Mouse (Mus musculus) thymus, postnatal 4 days (tissue): ENCODE measurements at regions not wholly inside any gene's neighbourhood (a gene's known extent, or its start where the extent isn't known, plus 50 kb on each side); places are given as distances from the start of the nearest gene placed in this dataset.

Experiments used
- DNase-seq: peaks from one replicate; pipeline ENCODE4 v3.0.0; 2021

DNA sequence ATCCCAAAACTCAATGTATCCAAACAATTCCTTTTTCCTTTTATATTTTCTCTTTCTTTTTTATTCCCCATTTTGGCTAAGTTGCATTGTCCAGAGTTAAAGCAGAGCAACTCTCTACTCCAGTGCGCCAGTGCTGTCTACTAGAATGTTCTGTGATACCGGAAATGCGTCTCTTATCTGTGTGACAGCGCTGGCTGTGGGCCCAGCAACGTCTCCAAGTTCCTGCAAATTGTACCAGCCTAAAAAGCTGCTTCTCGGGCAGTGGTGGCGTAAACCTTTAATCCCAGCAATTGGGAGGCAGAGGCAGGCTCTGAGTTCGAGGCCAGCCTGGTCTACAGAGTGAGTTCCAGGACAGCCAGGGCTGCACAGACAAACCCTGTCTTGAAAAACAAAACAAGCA is 59.4 kb downstream of the Cox18 start:
- DNase-seq = no peak

DNA sequence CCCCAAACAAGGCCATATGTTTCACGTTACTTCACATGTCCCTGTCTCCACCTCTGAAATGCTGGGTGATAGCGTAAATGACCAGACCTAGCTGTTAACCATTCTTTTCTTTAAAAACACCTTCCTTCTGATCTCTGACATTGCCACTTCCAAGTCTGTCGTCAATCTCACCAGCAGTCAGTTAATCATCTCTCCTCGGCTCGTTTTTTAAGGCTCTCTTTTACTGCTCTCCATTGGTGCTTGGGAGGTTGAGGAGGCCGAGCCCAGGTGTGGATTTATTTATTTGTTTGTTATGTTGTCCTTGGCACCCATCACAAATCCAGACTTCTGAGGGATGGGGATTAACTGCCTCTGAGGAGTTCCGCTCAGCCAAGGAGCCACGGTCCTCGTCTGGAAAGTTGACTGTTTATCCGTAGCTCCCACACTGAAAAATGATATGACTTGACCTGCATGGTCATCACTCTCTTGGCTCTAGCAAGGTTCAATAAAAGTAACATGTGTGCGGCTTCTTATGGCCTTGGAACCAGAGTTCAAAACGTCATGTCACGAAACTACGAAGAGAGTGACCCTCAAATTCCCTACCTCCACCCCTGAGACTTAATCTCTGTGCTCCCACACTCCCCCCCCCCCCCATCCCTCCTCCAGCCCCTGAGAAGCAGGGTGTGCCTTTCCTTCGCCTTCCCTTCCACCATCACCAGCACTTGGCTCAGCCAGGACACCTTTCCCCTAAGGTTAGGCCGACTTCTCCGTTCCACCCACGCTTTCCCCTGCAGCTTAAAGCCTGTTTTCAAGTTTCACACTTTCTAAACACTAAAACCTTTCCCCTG is 60.6 kb downstream of the Cox18 start:
- DNase-seq = no peak

DNA sequence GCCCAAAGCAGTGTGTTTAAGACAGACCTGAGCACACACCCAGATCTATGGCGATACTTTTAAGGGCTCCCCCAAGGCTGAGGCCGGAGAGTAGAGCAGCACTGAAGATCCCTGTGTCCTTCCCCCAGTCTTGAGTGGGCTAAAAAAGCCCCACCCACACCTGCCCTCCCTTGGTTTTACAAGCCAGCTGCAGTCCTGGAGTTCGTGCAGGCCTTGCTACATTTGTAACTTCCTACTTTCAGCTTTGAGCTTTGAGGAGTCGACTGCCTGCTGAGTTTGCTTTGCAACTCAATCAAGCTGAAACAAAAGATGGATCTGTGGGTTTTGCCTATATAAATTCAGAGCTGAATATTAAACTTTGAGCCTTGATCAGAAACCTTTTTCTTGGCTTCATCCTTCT is 63.5 kb downstream of the Cox18 start:
- no peak for DNase-seq

DNA sequence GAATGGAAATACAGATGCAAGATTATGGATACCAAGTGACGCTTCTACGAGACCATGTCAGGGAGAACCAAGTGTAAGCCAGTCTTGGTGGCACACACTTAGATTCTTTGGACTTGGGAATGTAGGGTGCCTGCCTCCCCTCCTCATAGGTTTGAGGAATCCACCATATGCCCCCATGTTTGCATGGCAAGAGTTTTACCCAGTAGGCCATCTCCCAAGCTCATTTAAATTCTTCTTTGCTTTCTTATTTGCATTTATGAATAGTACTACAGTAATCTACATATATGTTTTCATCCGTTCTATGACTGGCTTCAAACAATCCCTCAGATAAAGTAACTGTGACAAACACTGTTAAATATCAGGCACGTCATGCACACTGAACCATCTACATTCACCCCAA is 67.3 kb downstream of the Cox18 start:
- DNase-seq = no peak

DNA sequence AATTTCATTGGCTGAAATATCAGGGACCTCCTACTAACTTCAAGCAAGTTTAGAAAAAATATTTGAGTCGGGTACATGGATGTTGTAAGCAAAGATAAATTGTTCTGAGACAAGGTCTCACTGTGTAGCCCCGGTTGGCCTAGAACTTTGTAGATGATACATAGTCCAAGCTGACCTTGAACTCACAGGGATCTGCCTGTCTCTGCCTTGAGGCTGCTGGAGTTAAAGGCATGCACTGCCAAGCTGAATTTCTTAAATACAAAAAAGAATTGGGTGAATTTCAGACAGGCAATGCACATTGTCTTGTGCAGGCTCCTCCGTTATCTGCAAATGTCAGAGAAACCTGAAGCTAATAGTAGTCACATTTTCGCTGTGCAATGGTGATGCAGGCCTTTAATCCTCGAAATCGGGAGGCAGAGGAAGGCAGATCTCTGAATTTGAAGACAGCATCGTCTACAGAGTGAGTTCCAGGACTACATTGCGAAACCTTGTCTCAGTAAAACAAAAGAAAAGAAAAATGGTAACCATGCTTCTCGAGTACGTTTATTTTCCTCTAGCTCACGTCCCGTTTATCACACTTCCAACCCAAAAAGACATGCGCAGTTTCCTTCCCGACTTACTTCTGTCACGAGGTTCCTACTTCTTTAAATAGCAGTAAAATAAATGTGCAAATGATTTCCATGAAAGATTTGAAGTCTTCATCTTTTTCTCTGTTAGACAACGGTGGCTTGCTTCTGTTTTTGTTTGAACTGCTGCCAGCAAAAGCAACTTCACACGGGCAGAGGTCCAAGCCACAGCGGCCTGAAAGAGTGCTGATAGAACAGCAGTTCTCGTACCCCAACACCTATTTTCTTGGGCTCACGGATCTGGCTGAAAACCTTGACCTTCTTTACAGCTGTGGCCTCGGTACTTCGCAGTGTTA is 73.9 kb downstream of the Cox18 start:
- no peak for DNase-seq

DNA sequence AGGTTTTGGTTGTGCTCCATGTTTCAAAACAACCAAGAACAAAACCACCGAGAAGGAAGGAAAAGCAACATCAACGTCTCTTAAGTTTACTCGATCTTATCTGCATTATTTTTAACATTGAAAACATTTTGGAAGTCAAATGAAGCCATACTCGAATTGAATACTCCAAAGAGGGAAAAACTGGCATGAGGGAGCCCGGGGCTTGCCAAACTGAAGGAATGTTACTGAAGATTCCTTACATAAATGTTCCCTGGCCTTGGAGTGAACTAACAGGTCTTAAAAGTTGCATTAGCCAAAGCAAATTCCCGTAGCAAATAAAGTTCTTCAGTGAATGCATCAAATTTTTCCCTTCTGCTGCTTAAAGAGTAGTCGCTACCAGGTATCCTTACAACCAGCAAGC is 87.8 kb downstream of the Cox18 start:
- DNase-seq = no peak

DNA sequence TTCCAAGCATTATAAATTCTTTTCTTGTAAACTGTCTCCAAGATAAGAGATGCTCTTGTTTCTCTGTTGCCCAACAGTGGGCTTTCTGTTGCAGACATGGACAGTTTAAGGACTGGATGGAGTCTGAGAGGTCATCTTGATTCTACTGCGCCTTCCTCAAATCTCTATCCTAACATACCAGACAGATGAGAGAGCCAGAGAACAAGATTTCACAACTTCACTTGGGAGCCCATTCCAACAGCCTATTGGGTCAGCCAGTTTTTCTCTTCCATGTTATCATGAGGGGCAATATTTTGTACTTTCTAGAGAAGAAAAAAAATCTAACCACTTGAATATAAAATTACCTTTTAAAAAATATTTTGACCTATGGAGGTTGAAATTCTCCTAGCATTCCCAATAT is 116.8 kb downstream of the Cox18 start:
- DNase-seq = no peak

DNA sequence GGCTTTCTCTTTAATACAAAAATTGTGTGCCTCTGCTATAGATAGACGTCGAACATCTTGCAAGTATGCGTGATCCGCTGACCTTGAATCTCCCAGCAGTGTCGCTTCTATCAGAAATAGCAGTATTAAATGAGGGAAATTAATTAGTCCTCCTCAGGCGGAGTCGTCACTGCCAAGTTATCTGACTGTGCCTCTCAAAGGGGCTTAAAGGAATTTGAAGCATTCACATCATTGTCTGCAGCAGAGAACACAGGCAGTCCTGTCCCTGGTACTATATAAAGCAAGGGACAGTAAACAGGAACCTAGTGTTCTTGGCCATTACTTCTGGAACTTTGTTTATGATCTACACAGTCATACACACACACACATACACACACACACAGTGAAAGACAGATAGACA is 119.1 kb downstream of the Cox18 start:
- no peak for DNase-seq

DNA sequence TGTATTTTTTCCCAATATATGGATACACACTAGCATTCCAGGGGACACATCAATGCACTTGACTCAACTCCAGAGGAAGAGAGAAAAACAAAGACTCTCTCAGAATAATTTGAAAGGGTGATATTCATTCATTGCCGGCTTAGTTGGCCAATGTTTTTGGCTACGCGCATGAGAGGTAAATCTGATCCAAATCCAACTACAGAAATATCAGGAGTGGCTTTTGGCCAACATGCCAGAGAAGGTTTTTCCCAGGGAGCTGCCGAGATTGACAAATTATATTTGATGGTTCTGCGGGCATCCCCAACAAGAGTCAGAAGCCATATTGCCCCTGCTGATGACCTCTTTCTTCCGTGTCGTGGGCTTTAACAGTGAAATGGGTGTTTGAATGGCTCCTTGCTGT is 135.3 kb downstream of the Cox18 start:
- no peak for DNase-seq

DNA sequence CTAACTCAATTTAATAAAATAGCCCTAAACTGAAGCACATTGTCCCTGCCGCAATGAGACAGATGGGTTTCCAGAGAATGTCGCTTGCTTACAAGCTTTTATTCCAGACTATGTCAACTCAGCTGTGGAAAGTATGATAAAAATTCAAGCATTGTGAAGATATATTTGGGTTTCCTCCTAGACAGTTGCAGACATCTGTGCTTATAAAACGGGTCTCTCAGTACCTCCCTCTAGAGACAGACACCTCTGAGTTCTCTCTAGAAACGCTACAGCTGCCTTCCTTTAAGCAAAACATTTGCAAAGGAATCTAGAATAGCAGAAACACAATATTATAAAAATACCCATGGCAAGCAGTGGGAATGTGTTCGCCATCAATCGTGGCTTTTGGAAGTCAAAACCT is 137.3 kb downstream of the Cox18 start:
- no peak for DNase-seq

DNA sequence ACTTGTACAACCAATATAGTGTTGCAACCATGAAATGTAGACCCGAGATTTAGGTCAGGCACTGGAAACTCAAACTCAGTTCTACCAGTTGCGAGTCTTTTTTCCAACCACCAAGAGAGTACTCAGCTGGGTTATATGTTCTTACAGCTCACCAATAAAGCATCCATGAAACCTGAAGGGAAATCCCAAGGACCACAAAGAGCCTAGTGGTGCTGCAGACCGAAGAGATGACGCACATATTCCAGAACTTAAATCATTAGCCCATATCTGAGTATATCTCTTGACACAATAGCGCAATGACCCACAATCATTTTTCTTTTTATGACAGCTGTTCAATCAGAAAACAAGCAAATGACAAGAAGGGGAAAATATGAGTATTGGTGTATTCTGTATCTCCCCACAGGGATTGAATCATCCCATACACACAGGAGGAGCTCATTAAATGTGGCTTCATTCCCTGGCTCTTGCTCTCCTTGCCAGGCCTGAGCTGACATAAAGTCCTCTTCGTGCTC is 146.7 kb downstream of the Cox18 start:
- DNase-seq = no peak

DNA sequence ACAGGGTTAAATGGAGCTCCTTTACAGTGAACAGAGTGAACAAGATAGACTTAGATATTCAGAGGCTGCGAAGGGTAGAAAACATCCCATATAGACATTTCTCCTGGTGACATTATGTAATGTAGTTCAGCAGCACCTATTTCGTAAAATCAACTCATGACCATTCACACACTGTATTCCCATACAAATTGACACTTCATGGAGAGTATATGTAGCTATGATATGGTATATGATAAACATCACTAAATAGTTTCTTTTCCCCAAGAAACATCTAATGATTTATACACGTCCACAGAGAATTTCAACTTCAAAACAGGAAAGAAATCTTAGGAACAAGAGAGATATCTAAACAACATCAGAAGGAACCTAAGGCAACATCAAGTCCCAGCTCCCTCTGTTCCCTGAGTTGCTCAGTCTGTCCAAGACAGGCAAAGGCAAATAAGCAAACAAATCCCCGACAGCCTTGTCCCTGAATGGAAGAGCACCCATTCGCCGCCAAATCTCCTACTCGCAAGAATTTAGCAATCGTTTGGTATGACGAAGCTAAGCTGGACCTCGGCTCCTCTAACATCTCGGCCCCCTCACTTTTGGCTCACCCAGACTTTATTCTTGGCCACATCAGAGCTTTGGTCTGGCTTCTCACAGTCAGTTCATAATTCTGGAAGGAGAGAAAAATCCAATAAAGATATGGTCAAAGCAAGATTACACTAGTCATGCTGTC is 148.0 kb downstream of the Cox18 start:
- DNase-seq = no peak

DNA sequence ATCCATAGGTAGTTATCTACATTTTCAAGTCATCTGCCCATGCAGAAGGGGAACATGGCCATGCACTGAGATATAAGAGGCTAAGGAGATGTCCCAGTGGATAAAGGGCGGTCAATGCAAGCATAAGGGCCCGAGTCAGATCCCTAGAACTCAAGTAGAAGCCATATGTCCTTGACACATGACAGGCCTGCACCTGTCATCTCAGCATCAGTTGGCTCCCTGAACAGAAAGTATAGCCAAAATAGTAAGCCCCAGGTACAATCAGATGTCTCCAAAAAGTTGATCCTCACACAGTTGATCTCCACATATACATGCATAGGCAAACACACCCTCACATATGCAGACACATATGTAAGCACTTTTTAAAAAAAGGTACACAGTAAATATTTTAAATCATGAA is 152.0 kb downstream of the Cox18 start:
- DNase-seq = no peak

DNA sequence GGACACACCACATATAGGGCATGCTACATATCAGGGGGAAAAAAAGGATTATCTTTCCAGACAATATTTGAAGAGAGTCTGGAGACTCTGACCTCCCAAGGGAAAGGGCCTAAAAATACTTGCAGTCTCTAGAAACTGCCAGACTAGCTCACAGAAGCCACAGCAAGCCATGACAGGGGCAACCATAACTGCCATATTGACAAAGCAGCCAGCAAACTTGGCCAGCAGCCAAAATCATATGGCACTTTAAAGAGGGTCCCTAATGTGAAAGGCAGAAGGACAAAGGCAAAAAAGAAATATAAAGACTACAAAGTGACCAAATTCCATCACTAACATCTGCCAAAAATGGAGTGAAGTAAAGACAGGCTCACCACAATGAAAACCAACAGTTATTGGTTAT is 155.2 kb downstream of the Cox18 start:
- DNase-seq = no peak

DNA sequence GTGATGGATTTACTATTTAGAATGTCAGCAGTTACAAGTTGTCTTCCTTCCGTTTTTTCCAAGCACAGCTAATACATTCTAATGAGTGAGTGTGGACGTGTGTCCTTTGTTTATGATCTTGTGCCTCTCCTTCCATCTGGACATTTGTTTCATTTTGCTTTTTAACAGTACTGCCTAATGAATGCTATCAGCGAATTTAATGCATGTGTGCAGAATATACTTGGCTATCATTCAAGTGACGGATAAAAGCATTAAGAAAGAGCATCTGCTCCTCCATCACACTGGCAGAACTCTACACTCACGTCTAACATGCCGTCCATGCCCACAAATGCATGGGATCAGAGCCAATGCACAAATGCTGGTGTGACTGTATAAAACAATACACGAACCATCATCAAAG is 156.0 kb downstream of the Cox18 start:
- DNase-seq = no peak

DNA sequence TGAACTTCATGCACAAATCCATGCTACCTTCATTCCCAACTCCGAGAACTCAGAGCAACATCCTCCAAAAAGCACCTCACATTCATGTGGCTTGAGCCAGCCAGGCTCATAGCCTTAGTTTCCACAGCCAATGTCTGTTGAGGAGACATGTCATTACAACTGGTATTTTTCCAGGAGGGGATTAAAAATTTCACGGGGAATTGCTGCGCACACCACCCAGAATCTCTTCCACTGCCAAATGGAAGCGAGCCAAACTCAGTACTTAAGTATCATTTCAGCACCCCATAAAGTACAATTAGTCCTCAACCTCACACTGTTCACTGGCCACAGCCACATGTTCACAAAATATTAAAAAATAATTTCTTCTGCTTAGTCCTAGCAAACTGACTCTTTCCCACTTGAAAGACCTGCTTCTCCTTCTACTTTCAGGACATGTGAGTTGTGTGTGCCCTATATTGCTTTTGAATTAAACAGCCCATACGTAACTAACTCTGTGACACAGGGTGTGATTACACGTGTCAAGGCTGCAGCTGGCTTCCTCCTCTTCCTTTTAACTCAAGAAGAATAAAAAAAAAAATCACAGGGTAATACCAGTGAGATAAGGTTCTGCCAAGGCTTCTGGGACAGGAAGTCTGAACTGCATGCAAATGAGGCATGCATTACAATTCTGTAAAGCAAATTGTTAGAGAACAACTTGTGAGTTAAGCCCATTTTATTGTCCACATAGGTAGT is 157.8 kb downstream of the Cox18 start:
- DNase-seq = no peak

DNA sequence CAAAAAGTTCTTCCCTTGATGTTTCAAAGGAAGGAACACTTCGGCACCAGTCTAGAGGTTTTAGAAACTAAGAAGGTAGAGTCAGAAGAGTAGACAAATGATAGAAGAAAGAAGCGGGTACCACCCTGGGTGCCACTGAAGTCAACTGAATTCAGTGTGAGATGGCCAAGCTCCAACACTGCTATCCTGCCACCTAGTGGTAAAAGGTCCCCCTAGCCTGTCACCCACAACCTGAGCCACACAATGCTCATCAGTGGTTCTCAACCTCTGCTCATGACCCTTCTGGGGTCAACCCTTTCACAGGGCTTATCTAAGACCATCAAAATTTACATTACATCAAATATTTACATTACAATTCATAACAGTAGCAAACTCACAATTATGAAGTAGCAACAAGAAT is 168.1 kb downstream of the Cox18 start:
- peak; percentile 10 for DNase-seq

DNA sequence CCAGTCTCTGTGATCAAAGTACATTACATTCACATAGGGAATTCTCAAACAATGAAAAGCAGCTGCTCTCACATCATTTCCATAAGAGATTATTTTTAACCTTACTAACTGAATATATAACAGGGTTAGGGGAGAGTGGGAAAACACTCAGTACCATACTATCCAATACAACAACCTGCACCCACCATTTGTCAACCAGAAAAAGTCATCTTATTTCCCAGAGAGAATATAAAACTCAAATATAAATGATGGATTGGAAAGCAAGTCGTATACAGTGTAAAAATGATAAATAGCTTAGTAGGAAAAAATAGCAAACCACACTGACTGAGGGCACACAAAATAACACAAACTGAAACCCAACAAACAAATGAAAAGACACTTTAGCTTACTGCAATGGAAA is 169.4 kb upstream of the Adamts3 start:
- DNase-seq = no peak

DNA sequence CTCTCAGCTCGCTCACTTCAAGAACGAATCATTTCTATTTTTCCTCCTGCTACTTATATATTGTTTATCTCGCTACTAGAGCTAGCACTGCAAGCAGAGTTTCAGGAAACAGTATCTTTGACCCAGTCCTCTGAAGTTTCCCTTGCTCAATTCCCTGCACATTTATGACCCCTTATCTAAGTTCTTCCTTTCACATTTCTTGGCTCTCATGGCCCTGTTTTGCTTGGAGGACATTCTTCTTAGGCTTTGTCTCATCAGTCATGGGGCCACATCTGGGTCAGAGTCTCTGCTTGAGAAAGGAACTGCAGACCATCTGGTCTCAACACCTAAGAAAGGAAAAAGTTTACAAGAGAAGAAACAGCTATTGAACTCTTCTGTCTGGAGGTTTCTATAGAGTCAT is 166.7 kb upstream of the Adamts3 start:
- no peak for DNase-seq

DNA sequence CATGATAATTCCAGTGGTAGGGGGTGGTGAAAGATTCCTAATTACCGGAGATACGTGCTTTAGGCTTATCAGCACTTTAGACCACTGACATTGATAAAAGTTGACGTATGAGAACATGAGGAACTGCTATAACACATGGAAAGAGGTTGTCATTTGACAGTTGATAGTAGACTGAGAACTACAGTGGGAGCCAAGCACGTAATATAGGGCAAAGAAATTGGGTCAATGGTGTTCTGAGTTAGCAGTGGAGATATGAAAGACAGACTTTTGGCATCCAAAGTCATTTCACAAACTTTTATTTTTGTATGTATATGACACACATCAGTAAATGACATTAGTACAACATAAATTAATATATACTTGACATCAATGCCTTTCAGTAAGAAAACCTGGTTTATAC is 159.6 kb upstream of the Adamts3 start:
- no peak for DNase-seq

DNA sequence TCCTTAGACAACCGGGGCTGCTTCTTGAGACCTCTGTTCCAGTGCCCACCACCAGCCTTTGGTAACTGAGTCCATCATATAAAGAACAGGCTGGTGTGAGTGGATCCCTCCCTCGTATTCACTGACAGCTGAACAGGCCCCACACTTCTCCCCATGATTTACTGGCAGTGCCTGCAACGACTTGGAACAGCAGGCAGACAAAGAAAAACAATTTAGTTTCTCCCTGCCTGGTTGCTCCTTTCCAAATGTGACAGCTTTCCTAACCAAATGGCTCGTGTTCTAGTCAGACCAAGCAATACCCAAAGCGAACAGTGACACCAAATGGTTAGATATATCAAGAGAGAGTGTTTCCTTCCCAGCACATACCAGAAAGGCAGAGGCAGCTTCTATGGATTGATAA is 150.0 kb upstream of the Adamts3 start:
- DNase-seq = no peak

DNA sequence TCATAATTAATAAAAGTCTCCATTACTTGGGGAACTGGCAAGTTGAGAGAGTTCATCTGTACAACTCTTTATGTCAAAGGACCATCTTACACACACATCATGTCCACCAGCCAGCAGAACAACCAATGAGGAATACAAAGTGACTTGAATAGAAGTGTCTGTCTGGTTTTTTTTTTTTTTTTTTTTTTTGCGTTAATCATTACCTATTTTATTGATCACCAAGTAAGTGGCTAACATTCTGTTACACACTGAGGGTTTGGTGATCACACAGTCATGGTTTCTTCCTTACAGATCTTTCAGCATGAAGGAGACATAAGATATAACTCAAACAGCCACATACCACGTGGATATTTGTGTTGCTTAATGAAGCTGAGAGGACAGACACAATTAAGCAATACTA is 147.6 kb upstream of the Adamts3 start:
- DNase-seq = no peak

DNA sequence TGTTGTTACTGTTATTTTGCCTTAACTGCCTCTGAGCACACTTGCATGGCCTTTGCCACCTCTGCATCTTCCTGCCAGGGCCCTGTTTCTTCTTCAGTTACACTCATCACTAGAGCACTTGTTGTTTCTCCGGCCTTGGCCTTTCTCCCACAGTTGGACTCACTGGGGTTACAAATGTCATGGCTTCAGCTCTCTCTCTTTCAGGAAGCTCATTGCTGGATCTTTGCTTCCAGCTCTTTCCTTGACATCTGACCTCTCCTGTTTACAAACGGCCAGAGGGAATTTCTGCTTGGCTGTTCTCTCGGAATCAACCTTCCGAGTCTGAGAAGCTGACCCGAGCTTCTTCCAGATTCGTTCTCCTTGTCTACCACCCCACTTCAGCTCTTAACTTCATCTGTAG is 146.6 kb upstream of the Adamts3 start:
- no peak for DNase-seq
